Mouse (Mus musculus) thymus, postnatal 36 days (tissue): ENCODE measurements around the gene Tnr.

ENCODE experiments used
- DNase-seq, 2 experiments: peaks; one replicate each; pipeline ENCODE4 v3.0.0; 2022; ENCODE audit warnings: mixed read lengths in 2 of 2

Tnr gene

DNA sequence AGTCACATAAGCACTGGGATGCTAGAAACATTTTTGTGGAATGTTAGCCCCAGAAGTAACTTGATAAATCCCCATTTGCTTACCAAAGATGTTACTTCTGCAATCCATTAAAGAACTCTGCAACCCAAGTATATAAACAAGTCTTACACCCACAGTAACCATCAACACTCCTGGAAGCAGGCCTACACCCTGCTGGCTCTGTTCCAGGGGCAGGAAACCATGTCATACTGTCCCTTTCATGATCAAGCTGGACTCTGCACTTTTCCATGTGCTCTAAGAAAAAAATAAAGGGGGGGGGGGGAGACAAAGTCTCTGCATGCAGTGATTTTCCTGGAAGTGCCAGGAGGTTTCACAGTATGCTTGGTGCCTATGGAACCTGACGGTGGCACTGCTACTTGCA lies 456.8 kb downstream of the Tnr start:
- DNase-seq: no peak
